Mouse (Mus musculus) embryonic facial prominence, embryonic 14.5 days (tissue): ENCODE data around the gene Lpin3. TPM values are rescaled to one million over a fixed set of nuclear protein-coding genes. Genes with fewer than 3 reads are reported as not detected.

Source experiments
- ATAC-seq: fragments of 200-750 bp; cut with Nextera tagmentation; 2 replicates; pipeline ENCODE4 v1.8.0; 2017; ENCODE audit warnings: low read depth, moderate number of reproducible peaks, moderate TSS enrichment
- DNase-seq: peaks from one replicate; pipeline ENCODE4 v3.0.0-alpha.2; 2015; ENCODE audit warnings: low spot score
- H3K27ac ChIP-seq: fragments of 300-500 bp; sonication (generic); replicated peaks from 2 replicates; pipeline ENCODE4 v1.5.1; 2014; ENCODE audit warnings: low read depth, mild to moderate bottlenecking, low read length, moderate library complexity
- H3K27me3 ChIP-seq: fragments of 300-500 bp; sonication (generic); replicated peaks from 2 replicates; pipeline ENCODE4 v1.6.1; 2014; ENCODE audit warnings: low read length; ENCODE audit not compliant: control insufficient read depth, insufficient read depth
- H3K36me3 ChIP-seq: fragments of 300-500 bp; sonication (generic); 2 replicates; pipeline ENCODE4 v1.6.1; 2014; ENCODE audit warnings: low read length, mixed read lengths; ENCODE audit not compliant: control insufficient read depth, insufficient read depth
- H3K4me1 ChIP-seq: fragments of 300-500 bp; sonication (generic); 2 replicates; pipeline ENCODE4 v1.6.1; 2014; ENCODE audit warnings: antibody characterized with exemption, low read length; ENCODE audit not compliant: control insufficient read depth, insufficient read depth
- H3K4me2 ChIP-seq: fragments of 300-500 bp; sonication (generic); 2 replicates; pipeline ENCODE4 v1.6.1; 2014; ENCODE audit warnings: low read depth, mild to moderate bottlenecking, low read length, moderate library complexity, mixed read lengths
- H3K4me3 ChIP-seq: fragments of 300-500 bp; sonication (generic); 2 replicates; pipeline ENCODE4 v1.5.1; 2014; ENCODE audit warnings: low read depth, mild to moderate bottlenecking, low read length
- H3K9ac ChIP-seq: fragments of 300-500 bp; sonication (generic); 2 replicates; pipeline ENCODE4 v1.6.1; 2014; ENCODE audit warnings: low read depth, mild to moderate bottlenecking, low read length, moderate library complexity, mixed read lengths
- H3K9me3 ChIP-seq: fragments of 300-500 bp; sonication (generic); 2 replicates; pipeline ENCODE4 v1.6.1; 2016; ENCODE audit warnings: low read length; ENCODE audit not compliant: control insufficient read depth
- WGBS: fragments of 180-500 bp; shearing (Covaris S2); extraction: QIAGEN DNeasy Blood & Tissue Kit; methylation state at CpG from one replicate; pipeline ENCODE4 v1.1.7; 2014; 5-methylcytosine and 5-hydroxymethylcytosine counted together
- polyA plus RNA-seq: library from polyadenylated mRNA; unstranded; fragments of >200 nt; fragmentation: Nextera tagmentation; extraction: Ambion mirVana; gene quantifications from 2 replicates; pipeline ENCODE4 v1.2.1, GENCODE M21; 2014

Lpin3 gene
- polyA plus RNA-seq, 1 experiment from 2014 or later = 1.1 TPM

DNA sequence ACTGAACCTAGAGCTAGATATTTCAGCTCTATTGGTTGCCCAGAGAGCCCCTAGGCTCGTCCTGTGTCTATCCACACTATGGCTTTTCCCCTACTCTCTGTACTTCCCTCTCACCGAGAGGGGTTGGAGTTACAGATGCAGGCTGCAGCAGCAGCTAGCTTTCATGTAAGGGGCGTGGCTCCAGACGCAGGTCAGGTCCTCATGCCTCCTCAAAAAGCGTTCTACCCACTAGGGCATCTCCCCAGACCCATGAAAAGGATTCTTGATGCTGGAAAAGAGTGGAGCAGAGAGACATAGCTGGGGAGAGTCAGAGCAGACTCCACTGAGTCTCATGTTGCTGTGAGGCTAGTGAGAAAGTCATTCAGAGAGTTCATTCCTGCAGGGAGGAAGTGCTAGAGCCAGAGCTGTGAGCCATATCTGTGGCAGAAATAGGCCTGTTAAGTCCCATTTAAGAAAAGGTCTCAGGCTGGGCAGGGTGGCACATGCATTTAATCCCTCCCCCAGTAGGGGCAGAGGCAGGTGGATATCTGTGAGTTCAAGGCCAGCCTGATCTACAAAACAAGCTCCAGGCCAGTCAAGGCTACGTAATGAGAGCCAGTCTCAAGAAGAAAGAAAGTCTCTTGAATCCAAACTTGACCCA lies 1.1 kb downstream of the Lpin3 start:
- ATAC-seq = no peak
- WGBS = 43% methylated on average over 6 of the region's 6 CpGs
- Histone ChIP-seq H3K4me1 (no peaks in the 10 kb centered on the region), H3K9ac (no peak overlapping the region), H3K4me2 (no peak overlapping the region), H3K36me3 (no peaks in the 10 kb centered on the region), H3K27ac (no peak overlapping the region), H3K27me3 (no peaks in the 10 kb centered on the region), H3K4me3 (no peak overlapping the region), H3K9me3 (no peaks in the 10 kb centered on the region)
- no peak for DNase-seq

DNA sequence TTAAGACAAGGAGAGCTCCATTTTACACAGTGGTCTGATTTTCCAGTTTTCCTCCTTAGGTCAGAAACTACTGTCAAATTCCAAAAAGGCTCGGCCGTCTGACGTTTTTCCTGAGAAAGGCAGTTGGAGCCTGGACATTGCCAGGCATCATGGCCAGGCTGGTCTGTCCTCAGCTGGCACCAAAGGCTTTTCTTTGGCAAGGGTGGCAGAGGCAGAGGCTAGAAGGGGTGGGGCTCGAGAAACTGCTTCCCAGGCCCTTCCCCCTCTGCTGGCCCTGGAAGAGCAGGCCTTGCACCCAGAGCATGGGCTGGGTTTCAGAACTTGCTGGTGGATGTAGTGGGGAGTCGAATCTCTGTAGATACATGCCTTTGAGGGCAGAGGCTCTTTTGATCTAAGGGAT lies 2.0 kb downstream of the Lpin3 start:
- Histone ChIP-seq H3K27me3 (no peaks in the 10 kb centered on the region), H3K9ac (no peak overlapping the region), H3K27ac (no peak overlapping the region), H3K4me1 (no peaks in the 10 kb centered on the region), H3K4me3 (no peak overlapping the region), H3K4me2 (no peak overlapping the region), H3K36me3 (no peaks in the 10 kb centered on the region), H3K9me3 (no peaks in the 10 kb centered on the region)
- WGBS = 67% methylated on average over 5 of the region's 5 CpGs
- ATAC-seq (no peak), DNase-seq (no peak)

DNA sequence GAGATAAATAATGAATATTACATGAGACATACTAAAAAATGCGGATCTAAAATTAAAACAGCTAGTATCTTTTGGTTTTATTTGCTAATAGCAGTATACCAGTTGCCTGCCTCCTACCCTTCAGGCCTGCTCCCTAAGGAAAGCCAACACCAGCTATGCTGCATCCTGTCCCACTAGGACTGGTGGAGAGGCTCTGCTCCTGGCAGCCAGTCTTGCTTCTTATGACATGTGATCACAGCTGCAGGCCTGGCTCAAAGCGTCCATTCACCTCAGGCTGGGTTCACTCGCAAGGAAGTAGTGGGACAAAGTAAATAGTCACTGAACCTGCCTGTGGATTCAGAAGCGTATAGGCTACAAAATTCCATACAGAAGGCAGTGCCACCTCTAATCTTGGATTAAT lies 3.4 kb downstream of the Lpin3 start:
- no peaks in the 10 kb centered on the region for H3K9me3 ChIP-seq
- H3K4me1 ChIP-seq = no peaks in the 10 kb centered on the region
- H3K36me3 ChIP-seq = no peaks in the 10 kb centered on the region
- no peak overlapping the region for H3K27ac ChIP-seq
- 69% methylated on average over 4 of the region's 4 CpGs for WGBS
- ATAC-seq (no peak), DNase-seq (peak; percentile 59)
- H3K4me2 ChIP-seq = no peak overlapping the region
- H3K27me3 ChIP-seq = no peaks in the 10 kb centered on the region
- H3K4me3 ChIP-seq = no peak overlapping the region
- no peak overlapping the region for H3K9ac ChIP-seq

DNA sequence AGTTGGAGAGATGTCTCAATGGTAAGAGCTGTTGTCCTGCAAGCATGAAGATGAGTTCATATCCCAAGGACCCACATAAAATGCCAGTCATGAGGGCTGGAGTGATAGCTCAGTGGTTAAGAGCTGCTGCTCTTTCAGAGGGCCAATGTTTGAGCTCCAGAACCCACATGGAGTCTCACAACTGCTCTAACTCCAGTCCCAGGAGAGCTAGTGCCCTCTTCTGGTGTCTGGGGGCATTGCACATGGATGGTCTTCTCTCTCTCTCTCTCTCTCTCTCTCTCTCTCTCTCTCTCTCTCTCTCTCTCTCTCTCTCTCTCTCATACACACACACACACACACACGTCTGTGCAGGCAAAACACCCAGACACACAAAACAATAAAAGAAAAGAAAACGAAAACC lies 4.4 kb downstream of the Lpin3 start:
- H3K4me2 ChIP-seq = no peak overlapping the region
- H3K4me1 ChIP-seq = no peaks in the 10 kb centered on the region
- H3K9ac ChIP-seq = no peak overlapping the region
- no peaks in the 10 kb centered on the region for H3K36me3 ChIP-seq
- H3K27ac ChIP-seq = no peak overlapping the region
- ATAC-seq (no peak), DNase-seq (peak; percentile 33)
- 16% methylated on average over 2 of the region's 2 CpGs for WGBS
- H3K27me3 ChIP-seq = no peaks in the 10 kb centered on the region
- no peak overlapping the region for H3K4me3 ChIP-seq
- H3K9me3 ChIP-seq = no peaks in the 10 kb centered on the region

DNA sequence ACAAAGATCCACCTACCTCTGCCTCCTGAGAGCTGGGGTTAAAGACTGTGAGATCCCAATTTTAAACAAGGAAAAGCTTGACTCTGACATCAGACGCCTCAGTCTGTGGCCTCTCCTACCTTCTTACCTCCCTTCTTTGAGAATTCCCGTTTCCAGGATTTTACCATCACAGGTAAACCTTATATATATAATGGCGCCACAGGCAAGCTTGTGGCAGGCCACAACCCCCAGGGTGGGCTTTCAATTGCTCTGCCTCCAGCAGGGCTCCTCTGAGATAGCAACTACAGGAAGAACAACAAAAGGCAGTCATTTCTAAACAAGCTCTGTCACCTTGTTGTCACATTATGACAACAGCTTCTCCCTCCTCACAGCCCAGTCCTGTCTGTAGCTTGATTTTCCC lies 5.8 kb downstream of the Lpin3 start:
- Histone ChIP-seq H3K4me3 (no peak overlapping the region), H3K4me1 (no peaks in the 10 kb centered on the region), H3K36me3 (no peaks in the 10 kb centered on the region), H3K4me2 (no peak overlapping the region), H3K9me3 (no peaks in the 10 kb centered on the region), H3K27me3 (no peaks in the 10 kb centered on the region), H3K9ac (no peak overlapping the region), H3K27ac (no peak overlapping the region)
- no peak for ATAC-seq
- no peak for DNase-seq
- 73% methylated on average over 3 of the region's 3 CpGs for WGBS

DNA sequence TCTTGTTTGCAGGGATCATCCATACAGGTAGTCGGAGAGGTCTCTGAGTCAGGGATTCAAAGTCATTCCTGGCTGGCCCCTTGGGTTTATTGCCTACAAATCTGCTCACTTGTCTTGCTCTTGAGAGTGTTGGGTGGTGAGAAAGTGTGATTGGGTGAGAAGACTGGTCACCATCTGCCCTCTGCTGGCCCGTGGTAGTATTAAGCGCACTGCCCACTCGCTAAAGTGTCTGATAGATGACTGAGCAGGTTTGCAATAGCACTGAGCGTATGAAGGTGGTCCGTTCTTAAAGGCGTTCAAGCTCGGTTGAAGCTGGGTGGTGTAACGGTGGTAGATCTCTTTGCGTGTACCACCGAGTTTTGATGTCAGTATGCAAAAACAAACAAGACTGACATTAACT lies 6.8 kb downstream of the Lpin3 start:
- H3K9ac ChIP-seq = 0 out of 2 replicates have a peak overlapping the region, but pooled peaks have one; percentile 50
- H3K9me3 ChIP-seq = no peaks in the 10 kb centered on the region
- H3K36me3 ChIP-seq = no peaks in the 10 kb centered on the region
- H3K27ac ChIP-seq = no peak overlapping the region
- no peaks in the 10 kb centered on the region for H3K27me3 ChIP-seq
- H3K4me2 ChIP-seq = peak overlapping the region; percentile 70
- DNase-seq = peak; percentile 87
- ATAC-seq = peak; percentile 83
- H3K4me3 ChIP-seq = peak overlapping the region; percentile 40
- 3% methylated on average over 11 of the region's 11 CpGs for WGBS
- H3K4me1 ChIP-seq = no peaks in the 10 kb centered on the region

DNA sequence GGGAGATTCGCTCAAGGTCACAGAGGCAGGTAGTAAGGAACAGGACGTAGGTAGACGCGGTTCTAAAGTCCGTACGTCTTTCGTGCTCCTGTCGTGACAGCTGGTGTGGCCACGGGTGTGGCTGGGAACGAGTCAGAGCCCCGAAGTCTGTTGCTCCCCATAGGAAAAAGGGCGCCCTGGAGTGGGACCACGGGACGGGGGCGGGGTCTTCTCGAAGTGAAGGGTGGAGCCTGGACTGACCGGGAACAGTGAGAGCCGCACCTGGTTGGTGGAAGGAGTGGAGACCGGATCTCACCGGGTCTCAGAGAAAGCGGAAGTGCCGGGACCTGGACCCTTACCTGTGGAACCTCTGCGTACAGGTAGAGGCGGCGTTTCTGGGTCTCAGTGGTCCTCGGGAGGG lies 7.4 kb downstream of the Lpin3 start:
- Histone ChIP-seq H3K4me2 (peak overlapping the region; percentile 70), H3K4me1 (no peaks in the 10 kb centered on the region), H3K27me3 (no peaks in the 10 kb centered on the region), H3K4me3 (peak overlapping the region; percentile 40), H3K36me3 (no peaks in the 10 kb centered on the region), H3K9ac (peak overlapping the region; percentile 50), H3K27ac (no peak overlapping the region), H3K9me3 (no peaks in the 10 kb centered on the region)
- DNase-seq = peak; percentile 63
- ATAC-seq = peak; percentile 87
- WGBS = under 1% methylated on average over 26 of the region's 26 CpGs

DNA sequence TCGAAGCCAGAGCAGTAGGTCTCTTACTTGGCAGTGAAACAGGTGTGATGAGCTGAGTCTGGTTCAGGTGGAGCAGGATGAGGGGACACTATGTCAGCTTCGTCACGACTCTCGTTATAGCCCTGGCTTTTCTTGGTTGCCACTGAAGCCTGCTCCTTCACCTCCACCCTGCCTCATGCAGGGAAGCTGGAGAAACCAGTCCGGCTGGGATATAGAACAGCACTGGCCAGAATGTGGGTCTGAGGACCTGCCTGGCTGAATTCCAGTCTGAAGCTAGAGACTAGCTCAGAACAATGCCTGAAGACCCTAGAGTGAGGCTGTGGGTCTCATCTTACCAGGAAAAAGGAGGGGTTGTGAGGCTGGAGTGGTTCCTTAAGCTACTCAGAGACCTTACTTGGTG lies 10.6 kb downstream of the Lpin3 start:
- WGBS = 79% methylated on average over 5 of the region's 5 CpGs
- ATAC-seq = no peak; the same call in 1 of the 2 replicates
- Histone ChIP-seq H3K27ac (no peak overlapping the region), H3K4me2 (no peak overlapping the region), H3K9ac (no peak overlapping the region), H3K4me3 (no peak overlapping the region), H3K27me3 (no peaks in the 10 kb centered on the region), H3K4me1 (no peaks in the 10 kb centered on the region), H3K9me3 (peaks cover 1% of the 10 kb centered on the region; the same call in 1 of the 2 replicates), H3K36me3 (no peaks in the 10 kb centered on the region)
- no peak for DNase-seq

DNA sequence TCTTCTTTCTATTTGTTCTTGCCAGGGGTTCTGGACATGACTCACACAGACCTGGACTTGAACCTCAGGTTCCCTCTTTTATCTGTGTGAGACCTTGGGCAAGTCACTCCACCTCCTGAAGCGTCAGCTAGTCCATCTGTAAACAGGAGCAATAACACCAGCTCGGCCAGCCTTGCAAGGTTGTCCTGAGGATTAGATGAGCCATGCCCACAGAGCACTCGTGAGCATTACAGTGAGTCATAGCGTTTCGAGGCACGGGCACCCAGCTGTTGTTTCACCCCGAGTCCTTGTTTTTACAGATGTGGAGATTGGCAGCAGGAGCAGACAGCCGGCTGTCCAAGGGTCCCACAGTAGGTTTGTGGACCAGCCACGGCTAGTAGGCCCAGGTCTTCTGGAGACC lies 11.2 kb downstream of the Lpin3 start:
- Histone ChIP-seq H3K4me1 (no peaks in the 10 kb centered on the region), H3K27ac (no peak overlapping the region), H3K4me3 (no peak overlapping the region), H3K27me3 (no peaks in the 10 kb centered on the region), H3K9me3 (peaks cover 4% of the 10 kb centered on the region; the same call in 1 of the 2 replicates), H3K36me3 (no peaks in the 10 kb centered on the region), H3K4me2 (no peak overlapping the region), H3K9ac (no peak overlapping the region)
- DNase-seq = no peak
- WGBS = 81% methylated on average over 9 of the region's 9 CpGs
- ATAC-seq = no peak
